Mouse (Mus musculus) midbrain, embryonic 12.5 days (tissue): ENCODE results near the gene Thumpd3. TPM values are rescaled to one million over a fixed set of nuclear protein-coding genes. Genes with fewer than 3 reads are reported as not detected.

Experiments used
- ATAC-seq: fragments of 200-750 bp; cut with Nextera tagmentation; 2 replicates; pipeline ENCODE4 v1.8.0; 2017; ENCODE audit warnings: low read depth, moderate TSS enrichment, moderate library complexity; ENCODE audit not compliant: low FRiP score
- H3K27ac ChIP-seq: fragments of 300-500 bp; sonication (generic); replicated peaks from 2 replicates; pipeline ENCODE4 v1.5.1; 2016; ENCODE audit warnings: mild to moderate bottlenecking
- H3K27me3 ChIP-seq: fragments of 300-500 bp; sonication (generic); 2 replicates; pipeline ENCODE4 v1.6.1; 2016; ENCODE audit warnings: mild to moderate bottlenecking
- H3K36me3 ChIP-seq: fragments of 300-500 bp; sonication (generic); 2 replicates; pipeline ENCODE4 v1.6.1; 2016
- H3K4me1 ChIP-seq: fragments of 300-500 bp; sonication (generic); 2 replicates; pipeline ENCODE4 v1.6.1; 2016
- H3K4me2 ChIP-seq: fragments of 300-500 bp; sonication (generic); replicated peaks from 2 replicates; pipeline ENCODE4 v1.6.1; 2016; ENCODE audit warnings: mild to moderate bottlenecking, moderate library complexity
- H3K4me3 ChIP-seq: fragments of 300-500 bp; sonication (generic); 2 replicates; pipeline ENCODE4 v1.5.1; 2016; ENCODE audit warnings: mild to moderate bottlenecking
- H3K9ac ChIP-seq: fragments of 300-500 bp; sonication (generic); replicated peaks from 2 replicates; pipeline ENCODE4 v1.6.1; 2016; ENCODE audit warnings: mild to moderate bottlenecking, moderate library complexity
- H3K9me3 ChIP-seq: fragments of 300-500 bp; sonication (generic); 2 replicates; pipeline ENCODE4 v1.6.1; 2016; ENCODE audit warnings: mild to moderate bottlenecking
- WGBS: fragments of 180-500 bp; shearing (Covaris S2); methylation state at CpG from one replicate; pipeline ENCODE4 v1.1.7; 2016; 5-methylcytosine and 5-hydroxymethylcytosine counted together
- polyA plus RNA-seq: library from polyadenylated mRNA; unstranded; fragments of >200 nt; fragmentation: Nextera tagmentation; extraction: Ambion mirVana; gene quantifications from 2 replicates; pipeline ENCODE4 v1.2.1, GENCODE M21; 2016

Thumpd3 gene
- polyA plus RNA-seq, 1 experiment from 2014 or later = 63.9 TPM

DNA sequence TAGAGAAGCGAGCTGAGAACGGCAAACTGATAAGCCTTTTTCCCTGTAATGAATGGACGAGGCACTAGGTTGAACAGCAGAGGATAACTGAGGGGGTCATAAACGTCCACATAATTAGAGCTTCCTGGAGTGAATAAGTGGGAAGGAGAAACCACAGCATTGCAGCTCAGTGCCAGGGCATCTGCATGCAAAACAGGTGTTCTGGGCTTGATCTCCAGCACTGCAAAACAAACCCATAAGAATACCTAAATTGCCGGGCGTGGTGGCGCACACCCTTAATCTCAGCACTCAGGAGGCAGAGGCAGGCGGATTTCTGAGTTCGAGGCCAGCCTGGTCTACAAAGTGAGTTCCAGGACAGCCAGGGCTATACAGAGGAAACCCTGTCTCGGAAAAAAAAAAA, 17.3 kb downstream of the Thumpd3 start:
- Histone ChIP-seq H3K27me3 (no peaks in the 10 kb centered on the region), H3K4me2 (no peak overlapping the region), H3K27ac (no peak overlapping the region), H3K4me1 (no peaks in the 10 kb centered on the region), H3K9ac (no peak overlapping the region), H3K9me3 (no peaks in the 10 kb centered on the region), H3K36me3 (peaks cover 91% of the 10 kb centered on the region), H3K4me3 (no peak overlapping the region)
- WGBS = 91% methylated on average over 10 of the region's 10 CpGs
- no peak for ATAC-seq

- H3K36me3 ChIP-seq = peaks cover 82% of the 10 kb centered on the region
- no peak overlapping the region for H3K27ac ChIP-seq
- no peaks in the 10 kb centered on the region for H3K9me3 ChIP-seq
- 94% methylated on average over 3 of the region's 3 CpGs for WGBS
- no peaks in the 10 kb centered on the region for H3K27me3 ChIP-seq
- H3K4me1 ChIP-seq = no peaks in the 10 kb centered on the region
- ATAC-seq = no peak
- H3K4me2 ChIP-seq = no peak overlapping the region
- H3K9ac ChIP-seq = no peak overlapping the region
- no peak overlapping the region for H3K4me3 ChIP-seq
These were observed 19.2 kb downstream of the Thumpd3 start for GRCm38 (mm10) chr6:113065186-113065585.

DNA sequence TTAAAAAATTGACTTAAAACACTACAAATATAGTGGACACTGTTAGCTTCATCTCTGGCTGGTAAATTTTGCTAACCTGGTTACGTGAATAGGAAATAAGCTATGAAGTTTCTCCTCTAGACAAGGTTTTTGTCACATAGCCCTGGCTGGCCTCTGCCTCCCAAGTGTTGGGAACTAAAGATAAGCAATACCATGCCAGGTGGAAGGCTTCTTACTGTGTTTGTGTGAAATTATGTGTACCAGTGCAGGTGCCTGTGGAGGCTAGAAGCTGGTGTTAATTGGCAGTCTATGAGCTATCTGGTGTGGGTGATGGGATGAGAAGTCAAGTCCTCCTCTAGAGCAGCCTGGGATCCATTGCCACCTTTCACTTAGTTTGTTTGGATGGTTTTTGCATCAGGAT, 23.1 kb downstream of the Thumpd3 start:
- no peak overlapping the region for H3K27ac ChIP-seq
- peaks cover 49% of the 10 kb centered on the region for H3K36me3 ChIP-seq
- no peak for ATAC-seq
- H3K9me3 ChIP-seq = no peaks in the 10 kb centered on the region
- H3K9ac ChIP-seq = no peak overlapping the region
- H3K4me3 ChIP-seq = no peak overlapping the region
- no peak overlapping the region for H3K4me2 ChIP-seq
- 0 out of 2 replicates have a peak, but pooled peaks cover 2% of the 10 kb centered on the region for H3K4me1 ChIP-seq
- WGBS = 92% methylated on average over 1 of the region's 1 CpGs
- no peaks in the 10 kb centered on the region for H3K27me3 ChIP-seq

GRCm38 (mm10) chr6:113075261-113075660, 29.2 kb downstream of the Thumpd3 start:
- no peak overlapping the region for H3K27ac ChIP-seq
- 34% methylated on average over 3 of the region's 3 CpGs for WGBS

DNA sequence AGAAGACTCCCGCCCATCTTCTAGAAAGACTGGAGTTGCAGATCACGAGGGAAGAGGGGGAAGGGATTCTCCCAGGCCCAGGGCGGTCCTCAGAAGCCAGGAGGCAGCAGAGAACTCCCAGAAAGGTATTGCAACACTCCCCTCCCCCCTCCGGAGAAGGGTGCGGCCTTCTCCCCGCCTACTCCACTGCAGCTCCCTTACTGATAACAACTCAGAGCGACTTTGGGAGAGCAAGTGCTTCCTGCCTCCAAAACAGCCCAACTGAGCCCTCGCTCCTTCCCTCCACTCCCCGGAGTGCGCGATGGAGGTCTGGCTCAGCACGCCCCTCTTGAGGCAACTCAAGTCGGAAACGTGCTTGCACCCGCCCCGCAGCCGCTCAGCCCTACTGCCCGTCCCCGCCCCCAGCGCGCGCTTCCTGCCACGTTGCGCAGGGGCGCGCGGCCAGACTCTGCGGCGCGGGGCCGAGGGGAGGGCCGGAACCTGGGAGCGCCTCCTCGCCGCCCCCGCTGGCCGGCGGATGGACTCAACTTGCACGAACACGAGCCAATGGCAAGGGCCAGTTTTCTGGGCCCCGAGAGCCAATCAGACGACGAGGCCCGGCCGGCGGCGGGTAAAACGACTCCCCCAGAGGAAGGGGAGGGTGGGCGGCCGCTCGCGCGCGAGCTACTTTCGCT, 30.1 kb downstream of the Thumpd3 start:
- no peaks in the 10 kb centered on the region for H3K27me3 ChIP-seq
- H3K4me2 ChIP-seq = peak overlapping the region; percentile 94
- H3K9me3 ChIP-seq = no peaks in the 10 kb centered on the region
- peak; percentile 83 for ATAC-seq
- peak overlapping the region; percentile 98 for H3K9ac ChIP-seq
- under 1% methylated on average over 54 of the region's 55 CpGs for WGBS
- peaks cover 27% of the 10 kb centered on the region for H3K4me1 ChIP-seq
- peak overlapping the region; percentile 100 for H3K27ac ChIP-seq
- H3K4me3 ChIP-seq = peak overlapping the region; percentile 94
- peaks cover 1% of the 10 kb centered on the region; the same call in 1 of the 2 replicates for H3K36me3 ChIP-seq

More at GRCm38 (mm10) chr6:113075261-113075660, 29.2 kb downstream of the Thumpd3 start:
- Histone ChIP-seq H3K4me3 (peak overlapping the region; percentile 94), H3K9ac (peak overlapping the region; percentile 98; the same call in 1 of the 2 replicates), H3K4me2 (peak overlapping the region; percentile 94), H3K9me3 (no peaks in the 10 kb centered on the region), H3K4me1 (peaks cover 24% of the 10 kb centered on the region), H3K36me3 (peaks cover 2% of the 10 kb centered on the region; the same call in 1 of the 2 replicates), H3K27me3 (no peaks in the 10 kb centered on the region)
- ATAC-seq = no peak

- Histone ChIP-seq H3K27ac (peak within 1 kb of the TSS; percentile 100), H3K4me1 (peaks cover 33% of the 10 kb centered on the region), H3K4me2 (peak within 1 kb of the TSS; percentile 94), H3K9ac (peak within 1 kb of the TSS; percentile 98), H3K9me3 (no peaks in the 10 kb centered on the region), H3K36me3 (no peaks in the 10 kb centered on the region), H3K4me3 (peak within 1 kb of the TSS; percentile 94), H3K27me3 (no peaks in the 10 kb centered on the region)
- ATAC-seq = peak; percentile 93
- WGBS = under 1% methylated on average over 75 of the region's 91 CpGs
These were observed 30.9 kb downstream of the Thumpd3 start, which contains the start of gene Setd5 for GRCm38 (mm10) chr6:113076686-113077516. Gene Setd5, plus strand, starts transcription at chr6:113077365.

DNA sequence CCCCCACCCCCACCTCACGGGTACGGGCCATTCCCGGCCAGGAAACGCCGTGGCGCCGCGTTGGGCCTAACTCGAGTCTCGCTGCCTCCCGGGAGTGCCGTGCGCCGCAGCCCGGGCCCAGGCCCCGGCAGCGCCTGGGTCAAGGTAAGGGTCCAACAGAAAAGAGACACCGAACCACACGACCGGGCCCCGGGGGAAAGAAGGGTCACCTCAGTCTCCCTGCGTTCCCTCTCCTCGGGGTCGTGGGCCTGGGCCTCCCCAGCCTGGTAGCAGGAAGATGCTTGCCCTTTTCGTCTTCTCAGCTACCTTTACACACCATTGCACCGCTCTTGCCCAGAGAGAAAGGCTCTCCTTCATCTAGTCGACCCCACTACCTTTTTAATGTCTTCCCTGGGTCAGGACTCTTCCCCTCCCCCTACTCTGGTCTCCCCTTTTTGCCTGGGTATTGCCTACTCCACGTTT, 31.6 kb downstream of the Thumpd3 start:
- Histone ChIP-seq H3K4me2 (peak overlapping the region; percentile 94), H3K9me3 (no peaks in the 10 kb centered on the region), H3K36me3 (no peaks in the 10 kb centered on the region), H3K4me3 (peak overlapping the region; percentile 94), H3K4me1 (peaks cover 40% of the 10 kb centered on the region), H3K27me3 (no peaks in the 10 kb centered on the region), H3K27ac (peak overlapping the region; percentile 100), H3K9ac (peak overlapping the region; percentile 98)
- no peak for ATAC-seq
- WGBS = 0% methylated on average over 28 of the region's 28 CpGs

DNA sequence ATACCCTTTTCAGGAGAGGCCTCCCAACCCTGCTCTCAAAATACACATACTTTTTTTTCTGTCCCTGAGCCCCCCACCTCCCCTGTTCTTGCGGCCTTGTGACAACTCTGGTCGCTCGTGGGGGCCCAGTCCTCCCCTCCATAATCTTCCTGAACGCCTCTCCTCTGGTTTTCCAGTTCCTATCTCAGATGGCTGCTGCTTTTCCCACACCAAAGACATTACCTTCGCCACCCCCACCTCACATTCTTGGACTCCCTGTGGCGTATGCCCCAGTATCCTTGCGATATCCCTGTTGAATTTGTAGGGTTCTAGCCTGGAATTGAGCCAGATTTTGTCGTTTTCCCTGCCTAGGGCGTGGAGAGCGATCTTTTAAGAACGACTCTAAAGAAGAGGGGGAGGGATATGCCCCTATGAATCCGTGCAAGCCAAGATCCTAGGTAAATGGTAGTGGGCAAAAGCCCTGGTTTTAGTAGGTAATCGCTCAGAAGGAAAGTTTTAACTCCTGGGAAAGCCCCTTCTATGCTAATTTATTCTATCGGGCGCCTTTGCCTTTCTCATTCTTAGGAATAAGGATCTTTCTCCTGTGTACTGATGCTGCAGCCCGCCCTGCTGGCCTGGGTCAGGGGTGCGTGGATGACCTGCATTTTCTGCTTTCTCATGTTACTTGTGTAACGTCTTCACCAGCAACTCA, 32.2 kb downstream of the Thumpd3 start:
- H3K9ac ChIP-seq = peak overlapping the region; percentile 98
- under 1% methylated on average over 18 of the region's 18 CpGs for WGBS
- no peaks in the 10 kb centered on the region for H3K27me3 ChIP-seq
- H3K9me3 ChIP-seq = no peaks in the 10 kb centered on the region
- no peaks in the 10 kb centered on the region for H3K36me3 ChIP-seq
- no peak for ATAC-seq
- H3K4me2 ChIP-seq = peak overlapping the region; percentile 94
- peaks cover 44% of the 10 kb centered on the region for H3K4me1 ChIP-seq
- H3K27ac ChIP-seq = peak overlapping the region; percentile 100
- H3K4me3 ChIP-seq = peak overlapping the region; percentile 94

- Histone ChIP-seq H3K4me1 (peaks cover 48% of the 10 kb centered on the region), H3K36me3 (no peaks in the 10 kb centered on the region), H3K27me3 (no peaks in the 10 kb centered on the region), H3K27ac (peak overlapping the region; percentile 78), H3K9me3 (no peaks in the 10 kb centered on the region), H3K9ac (peak overlapping the region; percentile 60), H3K4me2 (peak overlapping the region; percentile 94), H3K4me3 (peak overlapping the region; percentile 94)
- 4% methylated on average over 3 of the region's 3 CpGs for WGBS
- no peak for ATAC-seq
These were observed 33.5 kb downstream of the Thumpd3 start for GRCm38 (mm10) chr6:113079492-113079891.

DNA sequence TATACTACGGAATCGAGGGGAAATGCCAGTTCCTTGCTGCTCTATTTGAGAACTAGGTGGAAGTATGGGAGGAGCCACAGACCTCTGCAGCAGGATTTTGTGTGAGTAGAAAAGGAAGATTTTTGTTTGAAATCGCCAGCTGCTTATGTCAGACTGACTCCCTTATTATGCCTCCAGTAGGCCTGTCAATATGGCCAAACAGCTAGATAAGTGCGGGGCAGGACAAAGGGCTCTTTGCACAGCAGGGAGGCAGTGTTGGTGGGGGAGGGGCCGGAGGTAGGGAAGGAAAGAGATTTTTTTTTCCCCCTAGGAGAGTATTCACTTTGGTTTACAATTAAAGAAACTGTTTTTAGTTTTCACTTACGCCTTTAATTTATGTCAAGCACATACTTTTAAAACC, 36.2 kb downstream of the Thumpd3 start:
- Histone ChIP-seq H3K27ac (peak overlapping the region; percentile 90), H3K9ac (peak overlapping the region; percentile 51), H3K27me3 (no peaks in the 10 kb centered on the region), H3K4me1 (peaks cover 38% of the 10 kb centered on the region), H3K4me3 (peak overlapping the region; percentile 25), H3K9me3 (no peaks in the 10 kb centered on the region), H3K4me2 (peak overlapping the region; percentile 51), H3K36me3 (no peaks in the 10 kb centered on the region)
- WGBS = 8% methylated on average over 6 of the region's 6 CpGs
- peak; percentile 42; the same call in 1 of the 2 replicates for ATAC-seq

GRCm38 (mm10) chr6:113084590-113084989, 38.6 kb downstream of the Thumpd3 start:
- Histone ChIP-seq H3K9me3 (no peaks in the 10 kb centered on the region), H3K4me2 (no peak overlapping the region), H3K4me1 (peaks cover 34% of the 10 kb centered on the region), H3K4me3 (no peak overlapping the region), H3K27me3 (no peaks in the 10 kb centered on the region), H3K36me3 (no peaks in the 10 kb centered on the region), H3K9ac (no peak overlapping the region), H3K27ac (no peak overlapping the region)
- ATAC-seq = no peak
- WGBS = 78% methylated on average over 4 of the region's 4 CpGs
